Mouse (Mus musculus) CH12.LX (cell line): ENCODE results near the gene Cep170. TPM values are rescaled to one million over a fixed set of nuclear protein-coding genes. Genes with fewer than 3 reads are reported as not detected.

Experiments used
- DNase-seq: peaks from one replicate; pipeline ENCODE4 v3.0.0-alpha.2; 2013; ENCODE audit errors: extremely low read depth
- H3K27ac ChIP-seq: 2 replicates; pipeline ENCODE4 v1.5.1; 2012; ENCODE audit warnings: low read depth, mild to moderate bottlenecking, control low read depth, moderate library complexity; ENCODE audit not compliant: insufficient read depth
- H3K27me3 ChIP-seq: replicated peaks from 2 replicates; pipeline ENCODE3; 2012; ENCODE audit warnings: inconsistent platforms
- H3K36me3 ChIP-seq, 2 experiments: replicated peaks in 1 of 2; 2 replicates each; pipeline versions ENCODE3 to v1.6.1; 2012; ENCODE audit warnings: inconsistent platforms in 1 of 2, low read length in 1 of 2, mild to moderate bottlenecking in 1 of 2, mixed read lengths in 1 of 2, moderate library complexity in 1 of 2; ENCODE audit not compliant: control insufficient read depth in 1 of 2, insufficient read depth in 1 of 2
- H3K4me1 ChIP-seq, 2 experiments: 2 replicates each; pipeline ENCODE4 v1.6.1; 2012; ENCODE audit warnings: inconsistent platforms in 1 of 2, moderate library complexity in 1 of 2; ENCODE audit not compliant: insufficient read depth in 2 of 2, control insufficient read depth in 1 of 2
- H3K4me2 ChIP-seq: 2 replicates; pipeline ENCODE4 v1.6.1; 2012; ENCODE audit warnings: low read depth, mild to moderate bottlenecking, control low read depth; ENCODE audit not compliant: poor library complexity, insufficient read depth, severe bottlenecking
- H3K4me3 ChIP-seq, 3 experiments: fragments of 150-350 bp in 1 of 3; sonication (generic) in 1 of 3; replicated peaks in 1 of 3; 2 replicates each; pipeline versions ENCODE3 to v1.5.1; 2011 to 2012; ENCODE audit warnings: low read depth in 2 of 3, low read length in 2 of 3, mild to moderate bottlenecking in 2 of 3, moderate library complexity in 2 of 3, control low read depth in 1 of 3, improper control_type of control experiment in 1 of 3, inconsistent platforms in 1 of 3, mixed read lengths in 1 of 3; ENCODE audit not compliant: poor library complexity in 1 of 3
- H3K79me2 ChIP-seq: replicated peaks from 2 replicates; pipeline ENCODE4 v1.6.1; 2012; ENCODE audit warnings: mild to moderate bottlenecking, moderate library complexity; ENCODE audit not compliant: control insufficient read depth, poor library complexity, insufficient read depth, severe bottlenecking; ENCODE audit errors: extremely low read depth
- H3K9ac ChIP-seq: 2 replicates; pipeline ENCODE4 v1.6.1; 2012; ENCODE audit warnings: low read depth, mild to moderate bottlenecking, control low read depth, moderate library complexity; ENCODE audit not compliant: insufficient read depth
- H3K9me3 ChIP-seq: replicated peaks from 2 replicates; pipeline ENCODE3; 2012; ENCODE audit warnings: low read length, inconsistent platforms, mixed read lengths
- BHLHE40 ChIP-seq: IDR thresholded peaks from 2 replicates; pipeline ENCODE4 v1.6.1; 2011; ENCODE audit warnings: mild to moderate bottlenecking, low read depth, low read length, improper control_type of control experiment
- CHD2 ChIP-seq: IDR thresholded peaks from 2 replicates; pipeline ENCODE4 v1.6.1; 2011; ENCODE audit warnings: low read length, improper control_type of control experiment
- ELF1 ChIP-seq: IDR thresholded peaks from 2 replicates; pipeline ENCODE4 v1.6.1; 2014; ENCODE audit warnings: low read depth, mild to moderate bottlenecking, inconsistent platforms, low read length, improper control_type of control experiment
- EP300 ChIP-seq: IDR thresholded peaks from 2 replicates; pipeline ENCODE4 v1.6.1; 2011; ENCODE audit warnings: low read length, improper control_type of control experiment
- ETS1 ChIP-seq: conservative IDR thresholded peaks from 2 replicates; pipeline ENCODE4 v1.6.1; 2012; ENCODE audit warnings: low read depth, mild to moderate bottlenecking, inconsistent platforms, low read length, improper control_type of control experiment, moderate library complexity
- IRF4 ChIP-seq: IDR thresholded peaks from 2 replicates; pipeline ENCODE4 v1.6.1; 2014; ENCODE audit warnings: low read depth, mild to moderate bottlenecking, inconsistent platforms, low read length, improper control_type of control experiment
- KAT2A ChIP-seq: IDR thresholded peaks from 2 replicates; pipeline ENCODE4 v1.6.1; 2012; ENCODE audit warnings: low read length, improper control_type of control experiment, inconsistent platforms; ENCODE audit not compliant: insufficient replicate concordance
- MEF2A ChIP-seq: IDR thresholded peaks from 2 replicates; pipeline ENCODE4 v1.6.1; 2014; ENCODE audit warnings: low read depth, mild to moderate bottlenecking, inconsistent platforms, low read length, improper control_type of control experiment, borderline replicate concordance
- MXI1 ChIP-seq: IDR thresholded peaks from 2 replicates; pipeline ENCODE4 v1.6.1; 2011; ENCODE audit warnings: mild to moderate bottlenecking, low read depth, low read length, improper control_type of control experiment
- NELFE ChIP-seq: IDR thresholded peaks from 2 replicates; pipeline ENCODE4 v1.6.1; 2011; ENCODE audit warnings: low read depth, low read length, improper control_type of control experiment
- NRF1 ChIP-seq: IDR thresholded peaks from 2 replicates; pipeline ENCODE4 v1.6.1; 2014; ENCODE audit warnings: low read depth, mild to moderate bottlenecking, inconsistent platforms, low read length, improper control_type of control experiment, moderate library complexity
- POLR2A ChIP-seq: IDR thresholded peaks from 2 replicates; pipeline ENCODE4 v1.6.1; 2011; ENCODE audit warnings: low read depth, mild to moderate bottlenecking, improper control_type of control experiment, low read length
- POLR2AphosphoS2 ChIP-seq: IDR thresholded peaks from 2 replicates; pipeline ENCODE4 v1.6.1; 2011; ENCODE audit warnings: low read depth, low read length, improper control_type of control experiment
- SIN3A ChIP-seq: IDR thresholded peaks from 2 replicates; pipeline ENCODE4 v1.6.1; 2012; ENCODE audit warnings: low read length, improper control_type of control experiment, inconsistent platforms
- TBP ChIP-seq: conservative IDR thresholded peaks from 2 replicates; pipeline ENCODE4 v1.6.1; 2011; ENCODE audit warnings: low read depth, low read length, improper control_type of control experiment
- UBTF ChIP-seq: IDR thresholded peaks from 2 replicates; pipeline ENCODE4 v1.6.1; 2012; ENCODE audit warnings: low read depth, mild to moderate bottlenecking, inconsistent platforms, low read length, improper control_type of control experiment, moderate library complexity
- USF1 ChIP-seq: IDR thresholded peaks from 2 replicates; pipeline ENCODE4 v1.6.1; 2014; ENCODE audit warnings: low read depth, mild to moderate bottlenecking, inconsistent platforms, low read length, improper control_type of control experiment
- ZC3H11A ChIP-seq: IDR thresholded peaks from 2 replicates; pipeline ENCODE4 v1.6.1; 2012; ENCODE audit warnings: low read depth, mild to moderate bottlenecking, inconsistent platforms, low read length, improper control_type of control experiment
- ZKSCAN1 ChIP-seq: IDR thresholded peaks from 2 replicates; pipeline ENCODE4 v1.6.1; 2012; ENCODE audit warnings: low read depth, inconsistent platforms, low read length, improper control_type of control experiment, borderline replicate concordance
- ZNF384 ChIP-seq: IDR thresholded peaks from 2 replicates; pipeline ENCODE4 v1.6.1; 2012; ENCODE audit warnings: low read depth, low read length, improper control_type of control experiment, inconsistent platforms
- dilution Hi-C: fragments of 300-500 bp; cut with MboI; formaldehyde crosslinking; loops from 2 replicates; pipeline ENCODE4 v1.14.3; 2020; ENCODE audit warnings: low sequenced_read_pairs; ENCODE audit not compliant: extremely low pct_unique_long_range_greater_than_20kb, extremely low pct_ligation_motif_present
- in situ Hi-C: fragments of 300-500 bp; cut with MboI; formaldehyde crosslinking; loops from 3 replicates; pipeline ENCODE4 v1.14.3; 2019; ENCODE audit warnings: low sequenced_read_pairs, low pct_ligation_motif_present, low pct_unique_long_range_greater_than_20kb, mixed read lengths
- polyA plus RNA-seq: library from polyadenylated mRNA; unstranded; fragments of >175 nt; gene quantifications from 2 replicates; pipeline ENCODE4 v1.2.1, GENCODE M21; 2012; ENCODE audit warnings: low read depth; ENCODE audit not compliant: insufficient read length
- total RNA-seq, 2 experiments: library from RNA; depleted of rRNA; stranded (reverse); fragments of 300-350 nt in 1 of 2; fragments of >200 nt in 1 of 2; gene quantifications; 2 replicates each; pipeline ENCODE4 v1.2.3; 2012 to 2014

Gene Cep170
- total and polyA plus RNA-seq, 3 experiments: 14.8 to 16.6 (median 16.1) TPM

DNA sequence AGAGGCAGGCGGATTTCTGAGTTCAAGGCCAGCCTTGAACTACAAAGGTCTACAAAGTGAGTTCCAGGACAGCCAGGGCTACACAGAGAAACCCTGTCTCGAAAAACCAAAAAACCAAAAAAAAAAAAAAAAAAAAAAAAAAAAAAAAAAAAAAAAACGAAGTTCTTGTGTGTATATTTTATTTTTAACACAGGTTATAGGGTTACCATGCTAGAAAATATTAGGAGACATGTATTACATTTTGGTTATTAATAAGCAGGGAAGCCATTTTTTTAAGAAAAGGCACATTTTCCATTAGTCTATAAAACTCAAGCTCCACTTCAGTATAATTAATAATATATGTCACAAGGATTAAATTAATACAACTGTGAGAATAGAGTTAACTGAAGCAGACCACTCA is 2.0 kb downstream of the Cep170 start:
- Histone ChIP-seq H3K27ac (no peak overlapping the region), H3K4me3 (peak overlapping the region in 1 of 3 experiments; percentile 92), H3K4me2 (peak overlapping the region; percentile 97), H3K79me2 (peaks cover 30% of the 10 kb centered on the region), H3K36me3 (peaks cover 0 to under 1% of the 10 kb centered on the region in 2 experiments), H3K27me3 (no peaks in the 10 kb centered on the region), H3K9me3 (no peaks in the 10 kb centered on the region), H3K9ac (peak overlapping the region; percentile 70; the same call in 1 of the 2 replicates), H3K4me1 (peaks cover 5 to 32% of the 10 kb centered on the region in 2 experiments)
- dilution Hi-C loops (no loop called here), in situ Hi-C loops (no loop called here)
- TF ChIP-seq TBP (no peak), ZNF384 (peak; percentile 69), UBTF (no peak)
- DNase-seq: no peak

DNA sequence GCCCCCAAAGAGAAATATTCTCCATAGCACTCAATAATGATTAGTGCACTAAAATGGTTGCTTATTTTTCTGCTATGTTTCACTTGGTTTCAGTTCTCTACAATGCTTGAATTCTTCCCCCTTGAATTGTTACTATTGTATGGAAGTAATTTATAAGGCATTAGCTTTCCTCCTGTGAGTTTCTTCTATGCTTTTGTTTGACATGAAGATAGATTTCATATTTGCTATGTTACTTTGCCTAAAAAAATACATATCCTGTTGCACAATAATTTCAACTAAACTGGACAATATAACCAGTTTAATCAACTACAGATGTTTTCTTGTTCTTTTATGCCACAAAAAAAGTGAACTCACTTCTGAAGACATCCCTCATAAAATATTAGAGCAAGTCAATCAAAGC is 3.7 kb downstream of the Cep170 start:
- peaks cover 0 to 4% of the 10 kb centered on the region in 2 experiments for H3K36me3 ChIP-seq
- no peak for DNase-seq
- no peak overlapping the region for H3K4me2 ChIP-seq
- H3K4me1 ChIP-seq: peaks cover 2 to 20% of the 10 kb centered on the region in 2 experiments; a peak in 3 of 4 replicates
- no peaks in the 10 kb centered on the region for H3K9me3 ChIP-seq
- no peak overlapping the region for H3K4me3 ChIP-seq
- H3K27me3 ChIP-seq: no peaks in the 10 kb centered on the region
- no peak overlapping the region for H3K9ac ChIP-seq
- H3K27ac ChIP-seq: no peak overlapping the region
- dilution Hi-C loops (no loop called here), in situ Hi-C loops (no loop called here)
- no peak for TF ChIP-seq SIN3A
- H3K79me2 ChIP-seq: peaks cover 28% of the 10 kb centered on the region

DNA sequence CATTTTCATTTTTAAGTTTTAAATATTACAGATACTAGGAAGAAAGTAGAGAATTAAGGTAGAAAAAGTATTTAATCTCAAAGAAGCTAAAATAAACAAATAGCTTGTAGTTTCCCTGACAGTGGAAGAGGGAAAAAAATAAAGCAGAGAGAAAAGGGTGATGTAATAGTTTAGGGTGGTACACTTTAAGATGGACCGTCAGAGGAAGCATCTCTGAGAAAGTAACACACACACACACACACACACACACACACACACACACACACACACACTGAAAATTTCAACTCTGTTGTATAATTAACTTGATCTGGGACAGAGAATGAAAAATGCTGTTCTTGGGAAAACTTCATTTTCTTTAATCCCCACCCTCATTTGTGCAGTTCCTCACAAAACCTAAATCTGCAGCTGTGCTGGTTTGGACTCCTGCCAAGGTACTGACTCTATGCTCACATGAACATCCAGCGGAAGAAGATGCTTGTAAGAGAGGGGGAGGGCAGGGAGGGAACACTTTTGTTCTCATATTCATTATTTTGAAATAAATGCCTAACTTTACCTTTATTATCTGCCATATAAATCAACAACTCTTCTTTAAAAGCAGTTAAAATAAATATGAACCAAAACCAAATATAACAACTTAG is 13.0 kb downstream of the Cep170 start:
- Histone ChIP-seq H3K9ac (peak overlapping the region; percentile 44; the same call in 1 of the 2 replicates), H3K9me3 (no peaks in the 10 kb centered on the region), H3K79me2 (peaks cover 25% of the 10 kb centered on the region), H3K4me1 (peaks cover 5 to 29% of the 10 kb centered on the region in 2 experiments; a peak in 2 of 4 replicates), H3K4me3 (peak overlapping the region in 1 of 3 experiments; percentile 7), H3K4me2 (peak overlapping the region; percentile 67; the same call in 1 of the 2 replicates), H3K27me3 (no peaks in the 10 kb centered on the region), H3K27ac (no peak overlapping the region), H3K36me3 (peaks cover 0 to 10% of the 10 kb centered on the region in 2 experiments)
- in situ Hi-C loops: no loop called here
- dilution Hi-C loops: no loop called here
- TF ChIP-seq TBP (no peak), EP300 (peak; percentile 51; the same call in 1 of the 2 replicates), USF1 (no peak), ZKSCAN1 (no peak), ZNF384 (peak; percentile 50; the same call in 1 of the 2 replicates), KAT2A (no peak), ELF1 (0 out of 2 replicates have a peak, but pooled peaks have one; percentile 20), MXI1 (no peak), ETS1 (peak; percentile 69), POLR2A (0 out of 2 replicates have a peak, but pooled peaks have one; percentile 26), IRF4 (no peak; the same call in 1 of the 2 replicates), SIN3A (0 out of 2 replicates have a peak, but pooled peaks have one; percentile 20), NELFE (no peak), CHD2 (0 out of 2 replicates have a peak, but pooled peaks have one; percentile 24), BHLHE40 (peak; percentile 73), POLR2AphosphoS2 (no peak), ZC3H11A (no peak), NRF1 (no peak), MEF2A (no peak)
- DNase-seq: no peak
